Mouse (Mus musculus) ovary, adult 18-20 months (tissue): ENCODE data around the gene Rrnad1.
A peak's percentile ranks its signal among the peaks of the same experiment; 100 is the strongest.

Experiments
- DNase-seq: peaks from one replicate; pipeline ENCODE4 v3.0.0; 2022; ENCODE audit warnings: low spot score, mixed read lengths

Rrnad1 gene

GRCm38 (mm10) chr3:87949266-87949954, 18.9 kb upstream of the Rrnad1 start:
- no peak for DNase-seq

GRCm38 (mm10) chr3:87948378-87949265, 18.1 kb upstream of the Rrnad1 start, which contains the start of gene Crabp2:
Crabp2 (plus strand) TSS chr3:87948666.
- no peak for DNase-seq

GRCm38 (mm10) chr3:87947811-87948199, 17.3 kb upstream of the Rrnad1 start:
- no peak for DNase-seq

GRCm38 (mm10) chr3:87947056-87947810, 16.7 kb upstream of the Rrnad1 start:
- no peak for DNase-seq

GRCm38 (mm10) chr3:87946541-87946860, 16.0 kb upstream of the Rrnad1 start:
- DNase-seq: no peak

GRCm38 (mm10) chr3:87945781-87946540, 15.4 kb upstream of the Rrnad1 start:
- no peak for DNase-seq

GRCm38 (mm10) chr3:87944838-87945600, 14.5 kb upstream of the Rrnad1 start:
- DNase-seq: no peak

- DNase-seq: no peak
Measured at GRCm38 (mm10) chr3:87943586-87943985, 13.1 kb upstream of the Rrnad1 start.

GRCm38 (mm10) chr3:87942471-87942870, 12.0 kb upstream of the Rrnad1 start:
- no peak for DNase-seq

- DNase-seq: no peak
Measured at GRCm38 (mm10) chr3:87940611-87941010, 10.1 kb upstream of the Rrnad1 start.

- peak; percentile 55 for DNase-seq
Measured at GRCm38 (mm10) chr3:87935776-87936175, 5.3 kb upstream of the Rrnad1 start.

- no peak for DNase-seq
Measured at GRCm38 (mm10) chr3:87935201-87935600, 4.7 kb upstream of the Rrnad1 start.

GRCm38 (mm10) chr3:87934501-87934900, 4.0 kb upstream of the Rrnad1 start:
- no peak for DNase-seq

- DNase-seq: no peak
Measured at GRCm38 (mm10) chr3:87934026-87934425, 3.5 kb upstream of the Rrnad1 start.

- no peak for DNase-seq
Measured at GRCm38 (mm10) chr3:87929341-87930077, 1.0 kb downstream of the Rrnad1 start.

- DNase-seq: no peak
Measured at GRCm38 (mm10) chr3:87927452-87927851, 3.1 kb downstream of the Rrnad1 start.

GRCm38 (mm10) chr3:87924996-87925395, 5.5 kb downstream of the Rrnad1 start:
- no peak for DNase-seq

- DNase-seq: no peak
Measured at GRCm38 (mm10) chr3:87920270-87920943, 10.1 kb downstream of the Rrnad1 start.

- DNase-seq: peak; percentile 81
Measured at GRCm38 (mm10) chr3:87919336-87920108, 11.0 kb downstream of the Rrnad1 start, which contains the start of gene Mrpl24. Mrpl24 (plus strand) TSS chr3:87919506.
